Mouse (Mus musculus) olfactory bulb, adult 2 months (tissue): Measurements from ENCODE around the gene Kat2b.

Source experiments
- CTCF ChIP-seq: fragments of 200-500 bp; IDR thresholded peaks from 2 replicates; pipeline ENCODE4 v1.5.1; 2012; ENCODE audit warnings: low read depth, mild to moderate bottlenecking, low read length, moderate library complexity; ENCODE audit not compliant: insufficient read depth
- POLR2A ChIP-seq: fragments of 200-500 bp; IDR thresholded peaks from 2 replicates; pipeline ENCODE4 v1.6.1; 2012; ENCODE audit warnings: mild to moderate bottlenecking, low read depth, low read length, moderate library complexity; ENCODE audit not compliant: insufficient read depth

- TF ChIP-seq CTCF (no peak), POLR2A (no peak)
Observed at GRCm38 (mm10) chr17:53591910-53592309, 25.2 kb downstream of the Kat2b start.
